Mouse (Mus musculus) Patski (cell line): ENCODE measurements around the gene Cog4. TPM values are rescaled to one million over a fixed set of nuclear protein-coding genes. Genes with fewer than 3 reads are reported as not detected.

ENCODE experiments used
- ATAC-seq: fragments of 100-300 bp; one replicate; pipeline ENCODE4 v1.8.0; 2021
- CTCF ChIA-PET: fragments of 350-600 bp; sonication (Branson Sonifier 250); formaldehyde crosslinking; loops from one replicate; lab custom pipeline; 2022; ENCODE audit warnings: inconsistent platforms; lab: Charles Lee
- POLR2A ChIA-PET: fragments of 350-600 bp; sonication (Branson Sonifier 250); formaldehyde crosslinking; loops from one replicate; lab custom pipeline; 2022; ENCODE audit warnings: antibody characterized with exemption, inconsistent platforms; lab: Charles Lee
- DNase-seq: peaks from one replicate; pipeline ENCODE4 v3.0.0-alpha.2; 2011; ENCODE audit warnings: low read depth, low spot score
- H3K27me3 ChIP-seq: fragments of 371-371 bp; one replicate; pipeline ENCODE4 v1.5.1; 2021
- CTCF ChIP-seq: fragments of 100-300 bp; IDR thresholded peaks from one replicate; pipeline ENCODE4 v1.5.1; 2021
- in situ Hi-C: fragments of 300-500 bp; cut with MboI; formaldehyde crosslinking; loops from 3 replicates; pipeline ENCODE4 v1.11.1; 2018; ENCODE audit warnings: low pct_unique_long_range_greater_than_20kb, mixed read lengths
- polyA plus RNA-seq: library from polyadenylated mRNA; unstranded; gene quantifications from one replicate; pipeline ENCODE4 v1.2.3, GENCODE M21; 2021

Cog4 gene
- polyA plus RNA-seq: 95.9 TPM

DNA sequence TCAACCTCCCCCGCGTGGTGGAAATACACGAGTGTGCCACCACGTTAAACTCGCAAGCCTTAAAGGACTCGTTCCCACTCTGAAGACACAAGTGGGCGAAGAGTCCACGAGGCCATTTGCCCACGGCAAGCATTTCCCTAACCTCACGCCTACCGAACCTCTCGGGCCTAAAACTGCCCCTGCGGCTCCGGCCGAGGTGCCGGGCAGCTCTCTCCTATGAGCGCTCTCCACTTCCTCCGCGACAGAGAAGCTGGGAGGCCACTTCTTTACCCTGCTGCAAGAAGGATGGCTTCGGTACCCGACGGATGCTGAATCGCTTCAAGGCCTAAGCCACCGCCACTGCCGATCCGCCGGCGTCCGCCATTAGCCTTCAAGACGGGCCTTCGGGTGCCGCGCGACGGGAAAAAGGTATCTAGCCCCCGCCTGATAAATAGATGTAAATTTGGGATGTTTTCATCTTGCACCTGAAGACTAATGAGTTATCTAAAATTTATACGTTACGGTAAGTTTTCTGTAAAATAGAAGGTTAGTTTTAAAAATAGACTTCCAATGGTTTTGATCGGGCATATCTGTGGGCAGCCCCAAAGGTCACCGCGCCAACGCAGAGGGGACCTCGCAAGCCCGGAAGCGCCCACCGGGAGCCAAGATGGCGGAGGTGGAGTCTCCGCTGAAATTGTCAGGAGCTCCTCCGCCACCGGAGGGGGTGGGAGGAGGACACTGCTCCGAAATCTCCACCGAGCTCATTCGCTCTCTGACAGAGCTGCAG, at the start of gene Cog4, which contains the start of gene Sf3b3:
Cog4 (plus strand) TSS at position 196 of the 766 bp plus-strand sequence.
Sf3b3 (minus strand) TSS at position 383 of the 766 bp plus-strand sequence.
- in situ Hi-C loops: no loop called here
- ATAC-seq: no peak
- peak; percentile 64 for DNase-seq
- ChIA-PET POLR2A (interaction anchor here (1.0 to 1.7 kb wide), 6 partner anchors 33 to 97 kb away, joined by 3 to 5 read pairs (median 3); no protein-coding TSS in a partner anchor), CTCF (interaction anchor here (1.3 kb wide), 1 partner anchor 9 kb away, joined by 5 read pairs; no protein-coding TSS in a partner anchor)
- TF ChIP-seq CTCF: no peak
- H3K27me3 ChIP-seq: no peaks in the 10 kb centered on the region

DNA sequence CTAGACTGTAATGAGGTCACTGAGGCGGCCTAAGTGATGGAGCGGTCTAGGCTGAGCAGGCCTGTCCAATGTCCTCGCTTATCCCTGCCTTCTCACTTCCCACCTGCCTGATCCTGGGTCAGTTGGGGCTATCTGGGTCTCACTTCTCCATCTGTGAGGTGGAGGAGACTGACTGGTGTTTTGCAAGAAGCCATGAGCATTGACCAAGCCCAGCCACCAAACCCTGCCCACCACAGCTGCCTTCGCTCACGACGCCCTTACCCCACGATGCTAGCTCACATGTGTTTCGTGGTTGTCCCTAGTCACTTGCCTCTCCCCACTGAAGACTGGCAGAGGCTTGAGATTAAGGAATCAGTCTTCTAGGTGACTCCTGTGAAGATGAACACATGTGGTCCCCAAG, 49.3 kb upstream of the Cog4 start:
- POLR2A ChIA-PET: no interaction called here
- in situ Hi-C loops: loop anchor here (25.0 kb wide), 1 partner anchor 940 kb away; the partner anchor contains the start of gene Bcar1

DNA sequence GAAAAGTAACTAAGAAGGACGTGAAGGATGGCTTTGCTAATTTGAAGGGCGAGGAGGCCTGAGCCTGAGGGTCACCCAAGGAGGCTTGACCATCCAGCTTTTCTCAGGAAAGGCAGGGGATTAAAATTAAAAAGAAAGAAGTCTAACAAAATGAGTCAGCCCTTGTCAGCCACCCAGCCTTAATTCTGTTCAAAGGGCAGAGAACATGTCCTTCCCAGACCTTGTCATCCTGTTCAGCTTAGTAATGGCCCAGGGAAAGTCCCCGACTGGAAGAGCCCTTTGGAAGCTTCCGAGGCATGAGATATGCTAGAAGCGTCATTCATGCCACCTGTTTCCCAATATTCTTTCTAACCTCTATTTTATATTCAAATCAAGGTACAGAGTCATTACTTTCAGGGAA, 43.4 kb upstream of the Cog4 start:
- POLR2A ChIA-PET: interaction anchor here (1.3 to 2.0 kb wide), 2 partner anchors 10 to 14 kb away, joined by 3 to 10 read pairs; no protein-coding TSS in a partner anchor
- no peak for TF ChIP-seq CTCF
- CTCF ChIA-PET: no interaction called here
- no peak for DNase-seq
- in situ Hi-C loops: no loop called here
- H3K27me3 ChIP-seq: no peaks in the 10 kb centered on the region
- ATAC-seq: peak; percentile 78

More for the DNA sequence above, 49.3 kb upstream of the Cog4 start:
- ATAC-seq (no peak), DNase-seq (no peak)
- H3K27me3 ChIP-seq: no peaks in the 10 kb centered on the region
- TF ChIP-seq CTCF: no peak
- CTCF ChIA-PET: no interaction called here

DNA sequence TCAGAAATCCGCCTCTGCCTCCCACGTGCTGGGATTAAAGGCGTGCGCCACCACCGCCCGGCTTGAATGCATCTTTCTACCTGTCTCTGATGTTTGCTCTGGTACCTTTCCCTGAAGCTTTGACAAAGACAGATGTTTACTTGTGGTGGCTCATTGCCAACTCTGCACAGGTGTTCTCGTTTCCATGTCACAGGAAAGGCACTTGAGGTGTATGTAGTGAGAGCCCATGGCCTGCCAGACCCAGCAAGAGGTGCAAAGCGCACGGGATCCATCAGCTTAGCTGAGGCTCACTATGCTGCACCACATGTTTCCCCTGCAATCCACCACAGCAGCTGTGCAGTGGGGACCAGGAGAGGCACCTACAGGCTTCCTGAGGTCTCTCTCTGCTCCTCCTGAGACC, 42.5 kb upstream of the Cog4 start:
- no peak for TF ChIP-seq CTCF
- H3K27me3 ChIP-seq: no peaks in the 10 kb centered on the region
- no peak for ATAC-seq
- ChIA-PET POLR2A (interaction anchor here (2.0 kb wide), 1 partner anchor 11 kb away, joined by 10 read pairs; no protein-coding TSS in a partner anchor), CTCF (no interaction called here)
- in situ Hi-C loops: no loop called here
- no peak for DNase-seq

DNA sequence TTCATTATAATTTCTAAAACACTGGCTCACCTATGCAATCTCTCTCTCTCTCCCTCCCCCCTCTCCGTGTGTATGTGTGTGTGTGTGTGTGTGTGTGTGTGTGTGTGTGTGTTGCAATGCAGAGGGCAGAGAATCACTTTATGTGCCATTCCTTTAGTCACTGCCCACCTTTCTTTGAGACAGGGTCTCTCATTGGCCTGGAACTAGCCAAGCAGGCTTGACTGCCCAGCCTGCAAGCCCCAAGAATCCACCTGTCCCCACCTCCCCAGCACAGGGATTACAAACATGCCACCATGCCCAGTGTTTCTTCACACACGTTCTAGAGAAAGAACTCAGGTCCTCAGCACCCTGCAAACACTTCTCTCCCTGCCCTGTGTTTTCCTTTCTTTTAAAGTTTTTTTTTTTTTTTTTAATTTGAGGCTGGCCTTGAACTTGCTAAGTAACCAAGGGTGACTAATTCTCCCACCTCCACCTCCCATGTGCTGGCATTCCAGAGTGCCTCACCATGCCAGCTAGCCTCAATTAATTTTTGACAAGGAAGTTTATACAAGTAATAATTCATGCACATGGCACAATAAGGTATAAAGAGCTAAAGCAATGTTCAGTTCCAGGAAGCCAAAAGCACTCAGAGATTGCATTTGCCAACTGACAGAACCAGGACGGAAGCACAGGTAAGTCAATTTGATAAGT, 41.4 kb upstream of the Cog4 start:
- POLR2A ChIA-PET: interaction anchor here (0.6 to 2.5 kb wide), 4 partner anchors 12 to 57 kb away, joined by 3 to 18 read pairs (median 4); no protein-coding TSS in a partner anchor
- ATAC-seq: no peak
- no peak for TF ChIP-seq CTCF
- no peak for DNase-seq
- in situ Hi-C loops: no loop called here
- H3K27me3 ChIP-seq: no peaks in the 10 kb centered on the region
- CTCF ChIA-PET: interaction anchor here (0.8 to 2.3 kb wide), 5 partner anchors 10 to 33 kb away, joined by 3 to 9 read pairs (median 4); no protein-coding TSS in a partner anchor

DNA sequence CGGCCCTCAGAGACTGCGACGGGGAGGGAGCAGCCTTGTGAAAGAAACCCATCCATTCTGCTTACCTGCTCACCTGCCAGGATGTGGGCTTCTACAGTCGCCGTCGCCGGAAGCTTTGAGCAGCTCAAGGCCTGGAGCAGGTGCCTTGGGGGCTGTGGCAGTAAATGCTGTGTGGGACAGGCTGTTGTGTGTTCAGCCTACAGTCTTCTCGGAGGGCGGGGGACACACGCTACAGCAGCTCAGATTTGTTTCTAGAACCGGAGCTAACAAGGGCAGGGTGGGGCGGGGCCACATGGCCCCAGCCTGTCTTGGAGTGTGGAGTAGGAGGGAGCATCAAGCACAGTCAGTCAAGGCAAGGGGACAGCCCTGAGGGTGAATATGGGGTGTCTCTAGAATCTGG, 40.7 kb upstream of the Cog4 start, which contains the start of gene Il34:
Il34 (minus strand) TSS at position 256 of the 400 bp plus-strand sequence.
- ChIA-PET CTCF (interaction anchor here (0.8 to 2.3 kb wide), 5 partner anchors 11 to 32 kb away, joined by 3 to 9 read pairs (median 4); no protein-coding TSS in a partner anchor), POLR2A (interaction anchor here (0.6 to 3.5 kb wide), 7 partner anchors 13 to 57 kb away, joined by 3 to 18 read pairs (median 5); no protein-coding TSS in a partner anchor)
- TF ChIP-seq CTCF: no peak
- ATAC-seq (no peak), DNase-seq (no peak)
- H3K27me3 ChIP-seq: no peaks in the 10 kb centered on the region
- in situ Hi-C loops: no loop called here

DNA sequence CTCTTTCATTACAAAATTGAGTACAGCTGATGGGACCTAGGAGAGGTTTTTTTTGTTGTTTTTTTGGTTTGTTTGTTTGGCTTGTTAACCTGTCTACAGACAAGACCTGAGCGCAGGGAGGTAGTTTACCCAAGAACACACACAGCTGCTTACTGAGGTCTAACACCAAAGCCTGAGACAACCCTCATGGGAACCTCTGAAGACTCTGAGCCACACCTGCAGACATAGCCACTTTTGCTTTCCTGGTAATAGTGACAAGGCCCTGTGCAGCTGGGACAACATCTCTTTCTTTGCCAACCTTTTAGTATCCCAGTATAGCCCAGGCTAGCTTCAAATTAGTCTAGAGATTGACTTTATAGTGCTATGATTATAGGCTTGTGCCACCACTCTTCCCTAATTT, 40.3 kb upstream of the Cog4 start:
- ChIA-PET CTCF (interaction anchor here (1.0 to 2.3 kb wide), 5 partner anchors 11 to 32 kb away, joined by 3 to 9 read pairs (median 4); no protein-coding TSS in a partner anchor), POLR2A (interaction anchor here (0.9 to 3.5 kb wide), 5 partner anchors 13 to 26 kb away, joined by 3 to 18 read pairs (median 8); no protein-coding TSS in a partner anchor)
- ATAC-seq (no peak), DNase-seq (no peak)
- in situ Hi-C loops: no loop called here
- TF ChIP-seq CTCF: no peak
- no peaks in the 10 kb centered on the region for H3K27me3 ChIP-seq

DNA sequence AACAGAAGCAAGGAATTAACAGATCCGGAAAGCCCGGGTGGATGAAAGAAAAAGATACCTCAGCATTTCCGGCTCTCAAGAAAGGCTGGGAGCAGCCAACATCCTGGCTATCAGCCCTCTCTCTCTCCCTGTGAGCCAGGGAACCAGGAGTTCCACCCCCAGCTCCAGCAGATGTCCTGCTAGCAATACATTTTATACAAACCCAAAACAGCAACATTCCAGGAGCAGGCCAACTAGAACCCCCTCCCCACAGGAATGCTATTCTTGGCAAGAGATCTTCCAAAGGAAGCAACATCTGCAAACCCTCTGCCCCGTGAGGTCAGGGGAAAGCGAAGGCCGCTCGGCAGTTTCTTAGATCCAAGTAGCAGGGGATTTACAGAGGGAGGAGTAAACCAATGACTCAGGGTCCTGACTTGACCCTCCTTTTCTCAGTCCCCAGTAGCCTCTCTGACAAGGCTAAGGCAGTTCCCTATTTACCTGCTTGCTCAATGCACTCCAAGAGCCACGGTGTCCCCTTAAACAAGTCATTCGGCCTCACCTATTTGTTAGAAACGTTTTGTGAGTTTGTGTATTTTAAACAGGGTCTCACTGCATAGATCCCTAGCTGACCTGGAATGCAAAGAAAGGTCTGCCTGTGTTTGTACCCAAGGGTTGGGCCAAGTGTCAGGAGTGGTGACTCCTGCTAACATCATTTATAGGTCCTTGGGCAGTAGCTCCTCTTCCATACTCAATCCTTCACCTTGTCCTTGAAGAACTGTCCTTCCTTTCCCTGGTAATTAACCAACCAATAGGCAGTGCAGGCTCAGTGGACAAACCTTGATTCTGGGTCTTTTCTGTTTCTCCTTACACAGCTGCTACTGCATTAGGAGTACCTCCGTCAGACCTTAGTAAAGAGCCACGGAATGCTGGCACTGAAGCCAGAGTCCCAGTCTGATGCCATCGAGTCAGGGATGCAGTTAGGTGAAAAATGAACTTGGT, 37.6 kb upstream of the Cog4 start:
- ChIA-PET POLR2A (interaction anchor here (0.7 to 3.9 kb wide), 6 partner anchors 14 to 35 kb away, joined by 3 to 23 read pairs (median 3); no protein-coding TSS in a partner anchor), CTCF (interaction anchor here (0.7 to 1.6 kb wide), 3 partner anchors 15 to 24 kb away, joined by 3 to 9 read pairs (median 3); no protein-coding TSS in a partner anchor)
- DNase-seq: peak; percentile 89
- in situ Hi-C loops: no loop called here
- peak; percentile 82 for ATAC-seq
- TF ChIP-seq CTCF: no peak
- H3K27me3 ChIP-seq: no peaks in the 10 kb centered on the region

DNA sequence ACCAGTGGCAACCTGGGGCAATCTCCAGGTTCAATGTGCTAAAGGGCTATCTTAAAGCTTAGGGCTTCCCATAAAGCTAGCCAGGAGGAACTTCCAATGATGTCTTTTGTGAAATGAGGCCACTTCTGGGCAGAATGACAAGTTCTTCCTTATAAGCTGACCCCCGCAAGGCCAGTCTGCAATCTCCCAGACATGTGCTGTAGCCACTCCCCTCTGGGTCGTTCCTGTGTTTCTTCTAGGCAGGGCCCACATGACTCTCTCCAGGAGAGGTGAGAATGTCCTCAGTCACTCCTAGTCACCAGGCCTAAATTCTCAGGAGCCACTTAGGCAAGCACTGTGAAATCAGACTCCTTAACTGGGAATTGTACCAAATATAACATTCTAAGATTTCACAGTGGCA, 36.6 kb upstream of the Cog4 start:
- POLR2A ChIA-PET: interaction anchor here (0.7 to 3.9 kb wide), 3 partner anchors 16 to 19 kb away, joined by 3 to 23 read pairs (median 3); no protein-coding TSS in a partner anchor
- in situ Hi-C loops: no loop called here
- peak; percentile 91 for DNase-seq

More for the DNA sequence above, 36.6 kb upstream of the Cog4 start:
- H3K27me3 ChIP-seq: no peaks in the 10 kb centered on the region
- CTCF ChIA-PET: interaction anchor here (1.0 kb wide), 2 partner anchors 15 to 17 kb away, joined by 3 read pairs; no protein-coding TSS in a partner anchor
- no peak for TF ChIP-seq CTCF
- peak; percentile 68 for ATAC-seq
